Mouse (Mus musculus): ENCODE measurements around the gene Ccdc149. TPM values are rescaled to one million over a fixed set of nuclear protein-coding genes. Genes with fewer than 3 reads are reported as not detected.

Gene Ccdc149
- 10 to 100 TPM; 40.4 to 44.9 TPM for total RNA-seq (2021)
- long read RNA-seq, experiment 1, transcript Ccdc149-201 (12 exons, 3,295 nt) = major isoform, 7 of 40 reads
- long read RNA-seq, experiment 1, partial matches to known transcripts = 1 of 40 reads
- long read RNA-seq, experiment 1, other reads (novel, unspliced or antisense) = 31 of 40 reads
- long read RNA-seq, experiment 2, transcript Ccdc149-201 (12 exons, 3,295 nt) = major isoform, 12 of 63 reads
- long read RNA-seq, experiment 2, partial matches to known transcripts = 1 of 63 reads
- long read RNA-seq, experiment 2, other reads (novel, unspliced or antisense) = 50 of 63 reads

GRCm38 (mm10) chr5:52470991-52471801, at the start of gene Ccdc149:
Ccdc149 (minus strand) TSS chr5:52471521.
- DNase-seq (ENCODE audit: low spot score in 2 of 2) = peak; percentile 81 to 84

GRCm38 (mm10) chr5:52519921-52520320, 48.6 kb upstream of the Ccdc149 start:
- no peak for DNase-seq (ENCODE audit: low spot score in 2 of 2)

- DNase-seq (ENCODE audit: low spot score in 2 of 2) = peak in 1 of 2 experiments; percentile 32
Observed at GRCm38 (mm10) chr5:52516072-52516476, 44.8 kb upstream of the Ccdc149 start.

- peak; percentile 77 to 79 for DNase-seq (ENCODE audit: low spot score in 2 of 2)
Observed at GRCm38 (mm10) chr5:52515246-52516021, 44.1 kb upstream of the Ccdc149 start.

GRCm38 (mm10) chr5:52511089-52511488, 39.8 kb upstream of the Ccdc149 start:
- DNase-seq (ENCODE audit: low spot score in 2 of 2) = no peak

GRCm38 (mm10) chr5:52509416-52509815, 38.1 kb upstream of the Ccdc149 start:
- no peak for DNase-seq (ENCODE audit: low spot score in 2 of 2)

GRCm38 (mm10) chr5:52504666-52505065, 33.3 kb upstream of the Ccdc149 start:
- DNase-seq (ENCODE audit: low spot score in 2 of 2) = peak in 1 of 2 experiments; percentile 21

GRCm38 (mm10) chr5:52504148-52504547, 32.8 kb upstream of the Ccdc149 start:
- DNase-seq (ENCODE audit: low spot score in 2 of 2) = peak; percentile 68 to 72

GRCm38 (mm10) chr5:52495671-52496070, 24.4 kb upstream of the Ccdc149 start:
- no peak for DNase-seq (ENCODE audit: low spot score in 2 of 2)

- no peak for DNase-seq (ENCODE audit: low spot score in 2 of 2)
Observed at GRCm38 (mm10) chr5:52491496-52491895, 20.2 kb upstream of the Ccdc149 start.

GRCm38 (mm10) chr5:52487559-52488430, 16.5 kb upstream of the Ccdc149 start:
- DNase-seq (ENCODE audit: low spot score in 2 of 2) = no peak

GRCm38 (mm10) chr5:52476826-52477225, 5.5 kb upstream of the Ccdc149 start:
- DNase-seq (ENCODE audit: low spot score in 2 of 2) = peak in 1 of 2 experiments; percentile 17

GRCm38 (mm10) chr5:52476292-52476701, 5.0 kb upstream of the Ccdc149 start:
- peak; percentile 70 to 71 for DNase-seq (ENCODE audit: low spot score in 2 of 2)

- DNase-seq (ENCODE audit: low spot score in 2 of 2) = no peak
Observed at GRCm38 (mm10) chr5:52473988-52474387, 2.7 kb upstream of the Ccdc149 start.

- no peak for DNase-seq (ENCODE audit: low spot score in 2 of 2)
Observed at GRCm38 (mm10) chr5:52470551-52470950, 770 bp downstream of the Ccdc149 start.

- DNase-seq (ENCODE audit: low spot score in 2 of 2) = no peak
Observed at GRCm38 (mm10) chr5:52467841-52468240, 3.5 kb downstream of the Ccdc149 start.

GRCm38 (mm10) chr5:52462447-52462846, 8.9 kb downstream of the Ccdc149 start:
- DNase-seq (ENCODE audit: low spot score in 2 of 2) = no peak

GRCm38 (mm10) chr5:52461434-52462124, 9.7 kb downstream of the Ccdc149 start:
- DNase-seq (ENCODE audit: low spot score in 2 of 2) = no peak

GRCm38 (mm10) chr5:52459308-52459707, 12.0 kb downstream of the Ccdc149 start:
- DNase-seq (ENCODE audit: low spot score in 2 of 2) = no peak

- no peak for DNase-seq (ENCODE audit: low spot score in 2 of 2)
Observed at GRCm38 (mm10) chr5:52457154-52457553, 14.2 kb downstream of the Ccdc149 start.

All from layer of hippocampus, postnatal 14 days (tissue).